Mouse (Mus musculus): ENCODE results near the gene Psma5. TPM values are rescaled to one million over a fixed set of nuclear protein-coding genes. Genes with fewer than 3 reads are reported as not detected.
"Not testable (repeated sequence)": the region's sequence is repeated elsewhere in the genome, so short reads cannot be mapped to it uniquely, and the experiment has no call there.

Psma5 gene
- total RNA-seq, 2 experiments from 2014 or later, result 67.7 to 79.0 TPM

DNA sequence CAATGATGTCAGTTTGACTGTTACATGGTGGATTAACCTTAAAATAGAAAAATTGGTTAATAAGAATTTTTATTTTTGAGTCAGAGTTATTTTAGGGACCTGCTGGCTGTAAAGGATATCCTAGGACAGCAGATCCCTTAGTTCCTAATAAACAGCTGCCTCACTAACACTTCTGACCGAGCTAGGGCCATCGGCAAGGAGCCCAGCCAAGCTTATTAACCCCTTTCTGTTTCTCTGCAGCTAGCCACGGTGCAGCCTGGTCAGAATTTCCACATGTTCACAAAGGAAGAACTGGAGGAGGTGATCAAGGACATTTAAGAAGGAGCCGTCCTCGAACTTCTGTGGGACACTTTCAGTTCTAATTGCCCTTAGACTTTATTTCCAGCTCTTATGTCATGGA is 22.8 kb downstream of the Psma5 start:
- not testable (repeated sequence) for DNase-seq (ENCODE audit: extremely low spot score in 1 of 2, low spot score in 1 of 2)

DNA sequence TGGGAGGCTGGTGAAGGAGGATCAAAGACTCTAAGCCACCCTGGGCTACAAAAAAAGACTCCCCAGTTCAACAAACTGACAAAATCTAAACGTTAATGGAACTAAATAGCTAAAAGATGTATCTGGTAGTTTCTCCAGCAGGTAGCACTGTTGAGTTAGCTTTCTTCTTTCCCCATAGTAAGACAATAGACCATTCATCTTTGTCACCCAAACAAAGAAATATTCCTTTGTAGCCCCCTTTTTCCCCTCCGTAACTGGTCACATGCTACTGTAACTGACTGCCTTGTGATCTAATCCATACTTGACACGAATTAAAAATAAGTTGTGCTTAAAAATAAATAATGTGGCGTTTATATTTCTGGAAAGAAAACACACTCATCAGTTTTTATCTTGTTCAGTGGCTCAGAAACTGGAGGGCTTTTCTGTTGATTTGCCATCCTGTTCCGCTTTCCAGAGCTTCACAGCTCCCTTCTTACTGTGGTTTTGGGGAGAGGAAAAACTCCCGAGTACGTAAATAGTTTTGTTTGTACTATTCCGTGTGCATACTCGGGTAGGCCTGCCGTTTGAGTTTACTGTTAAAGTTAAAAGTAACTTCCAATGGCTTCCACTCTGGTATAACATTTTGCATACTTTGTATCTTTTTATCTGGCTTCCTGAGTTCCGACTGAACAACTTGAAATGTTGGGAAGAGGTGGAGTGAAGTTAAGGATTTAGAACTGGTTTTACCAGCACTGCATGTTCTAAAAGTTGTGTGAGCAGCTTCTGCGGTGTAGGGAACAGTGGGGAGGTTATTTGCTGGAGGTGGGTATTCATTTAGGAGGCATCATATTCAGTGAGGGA is 25.9 kb downstream of the Psma5 start:
- DNase-seq (ENCODE audit: extremely low spot score in 1 of 2, low spot score in 1 of 2), result no peak

DNA sequence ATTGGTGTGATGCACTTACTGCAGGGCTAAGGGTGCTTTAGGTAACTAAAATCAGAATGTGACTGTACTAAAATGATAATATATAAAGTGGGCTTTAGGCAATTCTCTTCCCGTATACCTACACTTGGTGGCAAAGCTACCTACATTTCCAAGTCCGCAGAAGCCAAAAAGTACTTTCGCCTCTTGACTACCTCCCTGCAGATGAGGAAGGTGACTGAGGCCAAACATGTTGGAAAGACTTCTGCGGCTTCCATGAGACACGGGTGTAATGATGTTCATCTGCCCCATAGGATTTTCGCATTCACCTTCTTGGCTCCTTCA is 26.5 kb downstream of the Psma5 start:
- no peak for DNase-seq (ENCODE audit: extremely low spot score in 1 of 2, low spot score in 1 of 2)

GRCm38 (mm10) chr3:108283781-108284601 is 27.3 kb downstream of the Psma5 start, which contains the start of gene Sort1:
TSS of gene Sort1 (plus strand) at chr3:108284082.
- DNase-seq (ENCODE audit: extremely low spot score in 1 of 2, low spot score in 1 of 2), result peak; percentile 70 to 77

- DNase-seq (ENCODE audit: extremely low spot score in 1 of 2, low spot score in 1 of 2), result no peak
These were observed 28.5 kb downstream of the Psma5 start for GRCm38 (mm10) chr3:108285078-108285711.

DNA sequence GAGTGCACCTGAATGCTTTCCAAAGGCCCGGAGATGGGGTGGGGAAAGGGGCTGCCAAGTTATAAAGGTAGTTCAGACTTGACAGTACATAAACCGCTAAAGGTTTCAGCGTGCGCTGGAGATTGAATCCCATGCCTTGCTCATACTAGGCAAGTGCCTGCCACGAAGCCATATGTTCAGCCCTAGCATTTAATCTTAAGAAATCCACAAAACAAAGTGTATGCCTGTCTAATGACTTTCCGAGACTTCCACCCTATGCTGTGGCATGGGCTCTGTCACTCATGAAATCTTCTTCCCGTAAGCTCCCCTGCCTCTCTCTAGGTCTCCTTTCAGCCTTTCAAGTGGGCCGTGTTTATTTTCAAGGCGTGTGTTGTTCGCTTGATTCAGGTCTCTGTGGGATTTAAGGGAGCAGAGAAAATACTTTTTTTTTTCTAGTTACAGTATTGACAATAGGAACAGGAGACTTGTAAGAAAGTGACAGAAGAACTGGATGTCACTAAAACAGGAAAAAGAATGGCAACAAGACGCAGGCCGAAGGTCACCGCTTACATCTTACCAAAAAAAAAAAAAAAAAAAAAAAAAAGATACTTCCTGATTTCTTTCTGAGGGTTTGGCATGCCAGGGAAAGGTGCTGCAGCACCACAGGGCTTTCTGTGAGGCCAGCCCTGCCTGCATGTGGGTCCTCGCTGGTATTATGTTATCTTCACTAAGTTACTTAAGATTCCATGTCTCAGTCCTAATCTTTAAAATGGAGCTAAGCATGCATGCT is 30.1 kb downstream of the Psma5 start:
- DNase-seq (ENCODE audit: extremely low spot score in 1 of 2, low spot score in 1 of 2), result no peak

- DNase-seq (ENCODE audit: extremely low spot score in 1 of 2, low spot score in 1 of 2), result peak in 1 of 2 experiments; percentile 56
These were observed 31.4 kb downstream of the Psma5 start for GRCm38 (mm10) chr3:108287811-108288805.

DNA sequence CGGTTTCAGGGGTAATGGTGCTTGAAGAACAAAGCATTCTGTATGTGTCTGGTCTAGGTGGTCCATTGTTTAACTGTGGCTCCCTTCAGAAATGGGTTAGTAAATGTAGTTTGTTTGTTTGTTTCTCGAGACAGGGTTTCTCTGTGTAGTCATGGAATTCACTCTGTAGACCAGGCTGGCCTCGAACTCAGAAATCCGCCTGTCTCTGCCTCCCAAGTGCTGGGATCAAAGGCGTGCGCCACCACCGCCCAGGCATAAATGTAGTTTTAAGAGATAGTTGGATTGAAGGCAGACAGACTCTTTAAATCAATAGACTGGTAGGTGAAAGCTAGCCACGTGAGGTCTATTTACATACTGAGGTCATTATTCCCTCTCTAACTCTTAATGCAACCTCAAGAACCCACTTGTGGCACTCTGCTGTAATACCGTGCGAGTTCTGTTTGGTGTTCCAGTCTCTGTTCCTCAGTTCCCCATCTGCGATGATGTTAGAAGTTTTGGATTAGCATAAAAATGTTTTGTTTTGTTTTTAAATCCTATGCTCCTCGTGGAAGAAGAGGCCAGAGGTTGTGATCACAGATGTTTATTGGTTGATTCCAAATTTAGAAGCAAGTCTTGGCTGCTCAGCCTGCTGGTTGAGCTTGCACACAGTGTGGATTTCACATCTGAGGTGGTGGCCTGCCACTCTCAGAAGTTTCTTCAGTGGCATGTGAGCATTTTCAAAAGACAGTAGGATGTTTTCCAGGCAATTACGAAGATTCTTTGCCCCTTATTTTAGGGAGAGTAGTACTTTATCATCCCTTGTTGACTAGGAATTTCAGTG is 32.8 kb downstream of the Psma5 start:
- no peak for DNase-seq (ENCODE audit: extremely low spot score in 1 of 2, low spot score in 1 of 2)

DNA sequence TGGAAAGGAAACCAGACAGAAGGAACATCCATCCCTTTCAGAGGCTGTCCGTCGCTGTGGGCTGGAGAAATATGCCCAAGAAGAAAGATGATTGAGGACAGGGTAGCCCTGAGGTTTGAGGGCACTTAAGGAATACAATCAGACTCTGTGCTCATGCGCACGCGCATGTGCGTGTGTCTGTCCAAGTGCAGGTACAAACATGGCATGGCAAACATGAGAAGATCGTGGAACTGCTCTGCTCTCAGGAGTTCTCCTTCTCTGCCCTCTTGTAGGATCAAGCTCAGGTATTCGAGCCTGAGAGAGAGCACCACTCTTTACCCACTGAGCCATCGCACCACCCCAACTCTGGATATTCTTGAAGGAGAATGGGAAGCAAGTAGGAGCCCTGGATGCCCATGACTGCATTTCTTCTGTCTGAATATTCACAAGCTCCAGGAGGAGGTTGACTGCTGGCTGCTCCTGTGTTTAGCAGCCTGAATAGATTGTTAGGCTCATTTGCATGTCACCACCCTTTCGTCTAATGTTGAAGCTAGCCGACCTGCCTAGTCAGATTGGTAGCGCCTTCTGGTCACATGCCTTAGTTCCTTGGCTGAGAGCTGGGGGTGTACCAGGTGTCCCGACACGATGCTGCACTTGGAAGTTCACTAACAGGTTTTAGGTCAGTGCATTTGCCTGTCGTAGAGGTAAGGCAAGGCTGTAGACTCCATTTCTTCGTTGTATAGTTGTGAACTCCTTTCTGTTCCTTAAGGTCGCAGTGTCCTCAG is 34.5 kb downstream of the Psma5 start:
- DNase-seq (ENCODE audit: extremely low spot score in 1 of 2, low spot score in 1 of 2), result no peak

- DNase-seq (ENCODE audit: extremely low spot score in 1 of 2, low spot score in 1 of 2), result no peak
These were observed 37.7 kb downstream of the Psma5 start for GRCm38 (mm10) chr3:108294398-108294797.

- DNase-seq (ENCODE audit: extremely low spot score in 1 of 2, low spot score in 1 of 2), result peak in 1 of 2 experiments; percentile 48
These were observed 38.9 kb downstream of the Psma5 start for GRCm38 (mm10) chr3:108295379-108296219.

DNA sequence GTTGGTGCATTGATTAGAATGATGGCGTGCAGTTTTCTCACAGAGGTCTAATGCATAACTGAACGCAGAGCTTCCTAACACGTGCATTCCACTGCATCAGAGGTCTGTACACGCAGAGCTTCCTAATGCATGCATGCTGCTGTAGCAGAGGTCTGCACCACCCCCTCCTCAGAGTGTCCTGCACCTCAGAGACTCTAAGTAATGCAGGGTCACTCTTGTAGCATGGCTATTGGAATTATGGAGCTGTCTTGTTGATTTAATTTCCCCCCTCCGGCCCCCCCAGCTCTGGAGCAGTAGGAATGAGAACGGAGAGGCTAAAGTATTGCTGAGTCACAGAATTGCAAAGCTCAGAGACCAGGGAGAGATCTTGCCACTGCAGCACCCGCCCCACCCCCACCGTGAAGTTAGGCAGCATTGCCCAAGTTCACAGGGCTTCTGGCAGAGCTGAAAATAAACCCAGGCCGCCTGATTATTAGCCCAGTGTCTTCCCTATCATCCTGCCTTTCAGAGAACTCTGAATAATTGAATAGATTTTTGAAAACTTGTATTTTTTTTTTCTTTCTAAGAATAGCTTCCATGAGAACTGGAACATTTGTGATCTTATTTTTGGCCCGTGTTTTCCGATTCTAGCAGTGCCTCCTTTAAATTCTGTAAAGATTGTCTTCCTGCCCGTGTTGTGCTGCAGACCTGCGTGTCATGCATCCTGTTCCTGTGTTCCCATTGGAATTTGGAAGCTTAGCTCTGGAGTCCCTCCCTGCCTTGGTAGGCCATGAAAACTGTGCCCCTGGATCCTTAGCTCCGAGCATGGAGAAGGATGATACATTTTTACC is 39.7 kb downstream of the Psma5 start:
- peak in 1 of 2 experiments; percentile 42 for DNase-seq (ENCODE audit: extremely low spot score in 1 of 2, low spot score in 1 of 2)

DNA sequence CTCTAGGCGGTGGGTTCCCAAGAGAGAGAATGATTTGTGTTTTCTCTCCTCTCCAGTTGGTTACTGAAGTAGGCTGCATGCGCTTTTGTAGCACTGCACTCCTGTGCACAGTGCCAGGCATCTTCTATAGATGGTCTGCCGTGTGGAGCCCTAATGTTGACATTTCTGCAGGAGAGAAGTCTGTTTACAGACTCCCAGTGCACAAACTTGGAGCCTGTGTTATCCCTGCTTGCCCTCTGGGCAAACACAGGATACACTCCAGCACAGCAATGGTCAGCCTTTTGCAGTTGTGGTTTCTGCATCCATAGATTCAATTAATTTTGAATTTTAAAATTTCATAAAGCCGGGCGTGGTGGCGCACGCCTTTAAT is 40.3 kb downstream of the Psma5 start:
- peak in 1 of 2 experiments; percentile 6 for DNase-seq (ENCODE audit: extremely low spot score in 1 of 2, low spot score in 1 of 2)

GRCm38 (mm10) chr3:108297603-108298553 is 41.2 kb downstream of the Psma5 start:
- no peak for DNase-seq (ENCODE audit: extremely low spot score in 1 of 2, low spot score in 1 of 2)
